Mouse (Mus musculus) brain, embryonic 14.5 days (tissue): ENCODE data around the gene Rapgef1.

ENCODE experiments used
- CTCF ChIP-seq: fragments of 200-500 bp; IDR thresholded peaks from 2 replicates; pipeline ENCODE4 v1.5.1; 2012; ENCODE audit warnings: inconsistent platforms, mild to moderate bottlenecking, moderate library complexity, borderline replicate concordance; ENCODE audit not compliant: insufficient read depth, insufficient read length; ENCODE audit errors: extremely low read depth
- POLR2A ChIP-seq: fragments of 200-500 bp; IDR thresholded peaks from 2 replicates; pipeline ENCODE4 v1.6.1; 2012; ENCODE audit warnings: mild to moderate bottlenecking, inconsistent platforms, borderline replicate concordance; ENCODE audit not compliant: poor library complexity, insufficient read depth, insufficient read length, severe bottlenecking; ENCODE audit errors: extremely low read depth

- TF ChIP-seq CTCF (no peak), POLR2A (no peak)
Observed at GRCm38 (mm10) chr2:29714127-29714526, 94.6 kb downstream of the Rapgef1 start.
